Mouse (Mus musculus) liver, embryonic 16.5 days (tissue): ENCODE data around the gene Higd1a. TPM values are rescaled to one million over a fixed set of nuclear protein-coding genes. Genes with fewer than 3 reads are reported as not detected.

Source experiments
- ATAC-seq: fragments of 200-750 bp; cut with Nextera tagmentation; 2 replicates; pipeline ENCODE4 v1.8.0; 2017; ENCODE audit warnings: low read depth, mild to moderate bottlenecking, moderate number of reproducible peaks, moderate library complexity
- H3K27ac ChIP-seq: fragments of 300-500 bp; sonication (generic); 2 replicates; pipeline ENCODE4 v1.5.1; 2014; ENCODE audit warnings: mild to moderate bottlenecking, low read length
- H3K27me3 ChIP-seq: fragments of 300-500 bp; sonication (generic); 2 replicates; pipeline ENCODE4 v1.6.1; 2014; ENCODE audit warnings: low read depth, low read length, mixed read lengths; ENCODE audit not compliant: control insufficient read depth, insufficient read depth
- H3K36me3 ChIP-seq: fragments of 300-500 bp; sonication (generic); 2 replicates; pipeline ENCODE4 v1.6.1; 2014; ENCODE audit warnings: mild to moderate bottlenecking; ENCODE audit not compliant: control insufficient read depth, insufficient read depth
- H3K4me1 ChIP-seq: fragments of 300-500 bp; sonication (generic); 2 replicates; pipeline ENCODE4 v1.6.1; 2014; ENCODE audit warnings: low read depth, low read length, mixed read lengths; ENCODE audit not compliant: control insufficient read depth
- H3K4me2 ChIP-seq: fragments of 300-500 bp; sonication (generic); 2 replicates; pipeline ENCODE4 v1.6.1; 2014; ENCODE audit warnings: low read depth, low read length, mixed read lengths
- H3K4me3 ChIP-seq: fragments of 300-500 bp; sonication (generic); 2 replicates; pipeline ENCODE4 v1.5.1; 2014; ENCODE audit warnings: low read depth, mild to moderate bottlenecking, low read length
- H3K9ac ChIP-seq: fragments of 300-500 bp; sonication (generic); 2 replicates; pipeline ENCODE4 v1.6.1; 2014; ENCODE audit warnings: low read depth, low read length
- H3K9me3 ChIP-seq: fragments of 300-500 bp; sonication (generic); replicated peaks from 2 replicates; pipeline ENCODE4 v1.6.1; 2016; ENCODE audit warnings: low read length; ENCODE audit not compliant: control insufficient read depth
- WGBS: fragments of 180-500 bp; shearing (Covaris S2); extraction: QIAGEN DNeasy Blood & Tissue Kit; methylation state at CpG from one replicate; pipeline ENCODE4 v1.1.7; 2014; ENCODE audit not compliant: insufficient replicate concordance; 5-methylcytosine and 5-hydroxymethylcytosine counted together
- polyA plus RNA-seq: library from polyadenylated mRNA; unstranded; fragments of >200 nt; fragmentation: Nextera tagmentation; extraction: Ambion mirVana; gene quantifications from 2 replicates; pipeline ENCODE4 v1.2.1, GENCODE M21; 2015

Gene Higd1a
- polyA plus RNA-seq, 1 experiment from 2014 or later: 114 TPM

GRCm38 (mm10) chr9:121889927-121890440 lies 31.8 kb upstream of the Higd1a start:
- ATAC-seq: no peak
- Histone ChIP-seq H3K4me2 (no peak overlapping the region), H3K4me3 (no peak overlapping the region), H3K27ac (no peak overlapping the region), H3K9me3 (no peaks in the 10 kb centered on the region), H3K9ac (no peak overlapping the region), H3K4me1 (no peaks in the 10 kb centered on the region; the same call in 1 of the 2 replicates), H3K27me3 (no peaks in the 10 kb centered on the region), H3K36me3 (no peaks in the 10 kb centered on the region)
- 57% methylated on average over 4 of the region's 4 CpGs for WGBS

- Histone ChIP-seq H3K36me3 (no peaks in the 10 kb centered on the region), H3K4me3 (no peak overlapping the region), H3K4me2 (no peak overlapping the region), H3K9me3 (no peaks in the 10 kb centered on the region), H3K27ac (0 out of 2 replicates have a peak overlapping the region, but pooled peaks have one; percentile 14), H3K4me1 (peaks cover 2% of the 10 kb centered on the region; the same call in 1 of the 2 replicates), H3K27me3 (no peaks in the 10 kb centered on the region), H3K9ac (no peak overlapping the region)
- 10% methylated on average over 7 of the region's 7 CpGs for WGBS
- peak; percentile 47 for ATAC-seq
Measured at GRCm38 (mm10) chr9:121882015-121882457, 23.9 kb upstream of the Higd1a start.

GRCm38 (mm10) chr9:121881301-121881700 lies 23.1 kb upstream of the Higd1a start:
- Histone ChIP-seq H3K27me3 (no peaks in the 10 kb centered on the region), H3K4me3 (no peak overlapping the region), H3K36me3 (no peaks in the 10 kb centered on the region), H3K27ac (no peak overlapping the region), H3K4me1 (peaks cover 2% of the 10 kb centered on the region; the same call in 1 of the 2 replicates), H3K9ac (no peak overlapping the region), H3K9me3 (no peaks in the 10 kb centered on the region), H3K4me2 (no peak overlapping the region; the same call in 1 of the 2 replicates)
- no peak for ATAC-seq
- WGBS: 53% methylated on average over 6 of the region's 6 CpGs

- H3K4me1 ChIP-seq: peaks cover 2% of the 10 kb centered on the region; the same call in 1 of the 2 replicates
- peak overlapping the region; percentile 23 for H3K4me2 ChIP-seq
- no peak overlapping the region for H3K27ac ChIP-seq
- H3K27me3 ChIP-seq: no peaks in the 10 kb centered on the region
- H3K9ac ChIP-seq: no peak overlapping the region
- peak; percentile 32; the same call in 1 of the 2 replicates for ATAC-seq
- no peaks in the 10 kb centered on the region for H3K36me3 ChIP-seq
- 15% methylated on average over 14 of the region's 14 CpGs for WGBS
- H3K9me3 ChIP-seq: no peaks in the 10 kb centered on the region
- no peak overlapping the region for H3K4me3 ChIP-seq
Measured at GRCm38 (mm10) chr9:121880840-121881239, 22.7 kb upstream of the Higd1a start.

GRCm38 (mm10) chr9:121877052-121877740 lies 19.0 kb upstream of the Higd1a start:
- Histone ChIP-seq H3K4me1 (peaks cover 2% of the 10 kb centered on the region; the same call in 1 of the 2 replicates), H3K4me3 (no peak overlapping the region), H3K27me3 (no peaks in the 10 kb centered on the region), H3K4me2 (no peak overlapping the region), H3K9ac (no peak overlapping the region), H3K36me3 (no peaks in the 10 kb centered on the region), H3K27ac (no peak overlapping the region), H3K9me3 (no peaks in the 10 kb centered on the region)
- WGBS: 12% methylated on average over 3 of the region's 3 CpGs
- no peak for ATAC-seq

- Histone ChIP-seq H3K36me3 (no peaks in the 10 kb centered on the region), H3K27ac (no peak overlapping the region), H3K4me3 (no peak overlapping the region), H3K4me1 (no peaks in the 10 kb centered on the region), H3K9ac (no peak overlapping the region), H3K9me3 (no peaks in the 10 kb centered on the region), H3K27me3 (no peaks in the 10 kb centered on the region), H3K4me2 (no peak overlapping the region)
- ATAC-seq: 0 out of 2 replicates have a peak, but pooled peaks have one; percentile 27
Measured at GRCm38 (mm10) chr9:121873578-121873977, 15.4 kb upstream of the Higd1a start.

GRCm38 (mm10) chr9:121872062-121872683 lies 14.0 kb upstream of the Higd1a start:
- H3K9ac ChIP-seq: no peak overlapping the region
- WGBS: 57% methylated on average over 2 of the region's 2 CpGs
- no peak overlapping the region for H3K4me2 ChIP-seq
- H3K9me3 ChIP-seq: no peaks in the 10 kb centered on the region
- ATAC-seq: no peak
- no peak overlapping the region for H3K4me3 ChIP-seq
- no peak overlapping the region for H3K27ac ChIP-seq
- H3K4me1 ChIP-seq: no peaks in the 10 kb centered on the region
- H3K36me3 ChIP-seq: no peaks in the 10 kb centered on the region
- no peaks in the 10 kb centered on the region for H3K27me3 ChIP-seq

GRCm38 (mm10) chr9:121869973-121870515 lies 11.9 kb upstream of the Higd1a start:
- no peak overlapping the region for H3K4me3 ChIP-seq
- no peaks in the 10 kb centered on the region for H3K27me3 ChIP-seq
- WGBS: 39% methylated on average over 4 of the region's 4 CpGs
- no peak overlapping the region for H3K27ac ChIP-seq
- H3K9ac ChIP-seq: no peak overlapping the region
- no peak overlapping the region for H3K4me2 ChIP-seq
- no peak for ATAC-seq
- no peaks in the 10 kb centered on the region for H3K4me1 ChIP-seq
- H3K9me3 ChIP-seq: no peaks in the 10 kb centered on the region
- no peaks in the 10 kb centered on the region for H3K36me3 ChIP-seq

GRCm38 (mm10) chr9:121869432-121869831 lies 11.3 kb upstream of the Higd1a start:
- H3K9ac ChIP-seq: no peak overlapping the region
- no peaks in the 10 kb centered on the region for H3K9me3 ChIP-seq
- H3K27ac ChIP-seq: no peak overlapping the region
- 72% methylated on average over 5 of the region's 5 CpGs for WGBS
- ATAC-seq: no peak
- no peak overlapping the region for H3K4me3 ChIP-seq
- H3K4me1 ChIP-seq: no peaks in the 10 kb centered on the region
- H3K4me2 ChIP-seq: no peak overlapping the region
- no peaks in the 10 kb centered on the region for H3K27me3 ChIP-seq
- H3K36me3 ChIP-seq: no peaks in the 10 kb centered on the region
